Comparison of ENCODE assay signal across 8 mouse cellular contexts in the genomic region with DNA sequence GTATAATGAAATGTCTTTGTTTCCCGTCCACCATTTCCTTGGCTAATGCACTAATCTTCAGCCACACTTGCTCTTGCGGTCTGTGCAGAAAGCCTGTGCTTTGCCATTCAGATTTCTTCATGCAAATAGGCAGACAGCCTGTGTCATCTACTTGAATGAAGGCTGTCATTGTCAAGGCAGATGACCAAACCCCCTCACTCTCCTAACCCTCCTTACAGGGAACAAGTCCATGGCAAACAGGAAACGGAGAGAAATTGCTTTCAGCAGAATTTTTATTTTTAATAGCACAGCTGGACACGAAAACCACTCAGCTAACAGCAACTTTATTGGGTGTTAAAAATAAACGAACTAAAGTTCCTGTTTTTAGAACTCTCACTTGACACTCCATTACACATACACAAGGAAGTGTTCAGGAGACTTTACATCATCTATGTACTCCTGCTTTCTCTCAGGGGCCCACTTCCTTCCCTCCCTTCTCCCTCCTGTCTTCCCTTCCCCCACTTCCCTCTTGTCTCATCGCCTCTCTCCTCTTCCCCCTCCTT. TPM values are rescaled to one million over a fixed set of nuclear protein-coding genes. Genes with fewer than 3 reads are reported as not detected.
DNase-seq lines count a peak whose midpoint lies in the region; ATAC-seq and TF ChIP-seq lines count a peak whose summit lies in the region.

No protein-coding gene starts in this region.

- no peak overlapping the region for H3K4me2 ChIP-seq in hindbrain, embryonic 12.5 days (replicated peaks)
- no peak overlapping the region for H3K4me2 ChIP-seq in hindbrain, embryonic 16.5 days (ENCODE audit: low read length)
- H3K4me2 ChIP-seq in CH12.LX (ENCODE audit: insufficient read depth, low read depth, poor library complexity, severe bottlenecking) = peak overlapping the region; percentile 74
- no peak overlapping the region for H3K4me2 ChIP-seq in heart, embryonic 12.5 days

- dilution Hi-C loops in CH12.LX (cut with MboI; ENCODE audit: extremely low pct_ligation_motif_present, extremely low pct_unique_long_range_greater_than_20kb, low sequenced_read_pairs) = no loop called here

- no peak overlapping the region for H3K4me3 ChIP-seq in hindbrain, embryonic 12.5 days
- H3K4me3 ChIP-seq in hindbrain, embryonic 16.5 days (ENCODE audit: low read length) = no peak overlapping the region
- no peak overlapping the region for H3K4me3 ChIP-seq in CH12.LX (replicated peaks in 1 of 3; ENCODE audit: low read depth in 2 of 3, low read length in 2 of 3, poor library complexity in 1 of 3)
- H3K4me3 ChIP-seq in heart, embryonic 12.5 days = no peak overlapping the region
- H3K4me3 ChIP-seq in thymus, adult 2 months (ENCODE audit: control insufficient read depth, insufficient read depth, low read length) = no peak overlapping the region

- H3K27me3 ChIP-seq in hindbrain, embryonic 12.5 days = no peaks in the 10 kb centered on the region
- no peaks in the 10 kb centered on the region for H3K27me3 ChIP-seq in hindbrain, embryonic 16.5 days (replicated peaks; ENCODE audit: control insufficient read depth, insufficient read depth, low read length)
- H3K27me3 ChIP-seq in CH12.LX (replicated peaks) = no peaks in the 10 kb centered on the region
- no peaks in the 10 kb centered on the region for H3K27me3 ChIP-seq in heart, embryonic 12.5 days (replicated peaks)
- no peaks in the 10 kb centered on the region for H3K27me3 ChIP-seq in thymus, adult 2 months (ENCODE audit: control insufficient read depth, insufficient read depth, low read length)

- peak; percentile 56 for TF ChIP-seq POLR2A in CH12.LX (IDR thresholded peaks at IDR 0.05; ENCODE audit: low read depth, low read length)
- TF ChIP-seq POLR2A in thymus, adult 2 months (IDR thresholded peaks at IDR 0.05; ENCODE audit: control insufficient read depth, extremely low read depth, insufficient read depth, low read length, poor library complexity) = no peak

- H3K9me3 ChIP-seq in hindbrain, embryonic 12.5 days (replicated peaks) = no peaks in the 10 kb centered on the region
- H3K9me3 ChIP-seq in hindbrain, embryonic 16.5 days (ENCODE audit: control insufficient read depth, low read length) = no peaks in the 10 kb centered on the region
- H3K9me3 ChIP-seq in CH12.LX (replicated peaks; ENCODE audit: low read length) = no peaks in the 10 kb centered on the region
- H3K9me3 ChIP-seq in heart, embryonic 12.5 days (replicated peaks) = no peaks in the 10 kb centered on the region

- peak; percentile 98 for TF ChIP-seq EP300 in CH12.LX (IDR thresholded peaks at IDR 0.05; ENCODE audit: low read length)

- ATAC-seq in hindbrain, embryonic 12.5 days (ENCODE audit: low FRiP score) = 0 out of 2 replicates have a peak, but pooled peaks have one; percentile 34
- ATAC-seq in hindbrain, embryonic 16.5 days = no peak
- peak; percentile 37; the same call in 1 of the 2 replicates for ATAC-seq in heart, embryonic 12.5 days (ENCODE audit: insufficient number of reproducible peaks, low FRiP score)

- peak; percentile 98 for DNase-seq in CH12.LX (ENCODE audit: extremely low read depth)
- DNase-seq in lung, postnatal 10 days = peak; percentile 69
- DNase-seq in ovary, postnatal 36 days (ENCODE audit: low spot score) = no peak
- DNase-seq in thymus, adult 2 months = no peak
- no peak for DNase-seq in left cerebral cortex, postnatal 36 days (ENCODE audit: low spot score in 2 of 2)

- peaks cover 65% of the 10 kb centered on the region for H3K79me2 ChIP-seq in CH12.LX (replicated peaks; ENCODE audit: control insufficient read depth, extremely low read depth, insufficient read depth, poor library complexity, severe bottlenecking)

- no peak overlapping the region for H3K27ac ChIP-seq in hindbrain, embryonic 12.5 days
- no peak overlapping the region for H3K27ac ChIP-seq in hindbrain, embryonic 16.5 days (ENCODE audit: low read depth, low read length)
- H3K27ac ChIP-seq in CH12.LX (ENCODE audit: insufficient read depth, low read depth) = peak overlapping the region; percentile 100
- H3K27ac ChIP-seq in heart, embryonic 12.5 days (ENCODE audit: poor library complexity, severe bottlenecking) = peak overlapping the region; percentile 60
- H3K27ac ChIP-seq in thymus, adult 2 months (ENCODE audit: control insufficient read depth, insufficient read depth, low read length) = no peak overlapping the region

- in situ Hi-C loops in CH12.LX (cut with MboI; ENCODE audit: low pct_ligation_motif_present, low pct_unique_long_range_greater_than_20kb, low sequenced_read_pairs) = no loop called here

- WGBS in hindbrain, embryonic 12.5 days = 56% methylated on average over 6 of the region's 6 CpGs
- WGBS in hindbrain, embryonic 16.5 days = 50% methylated on average over 6 of the region's 6 CpGs
- 35% methylated on average over 6 of the region's 6 CpGs for WGBS in heart, embryonic 12.5 days
- 11% methylated on average over 6 of the region's 6 CpGs for WGBS in thymus, adult 2 months

- H3K9ac ChIP-seq in hindbrain, embryonic 12.5 days = no peak overlapping the region
- H3K9ac ChIP-seq in hindbrain, embryonic 16.5 days (ENCODE audit: low read depth, low read length) = no peak overlapping the region
- H3K9ac ChIP-seq in CH12.LX (ENCODE audit: insufficient read depth, low read depth) = peak overlapping the region; percentile 72; the same call in 1 of the 2 replicates
- no peak overlapping the region for H3K9ac ChIP-seq in heart, embryonic 12.5 days

- peaks cover 14% of the 10 kb centered on the region for H3K4me1 ChIP-seq in hindbrain, embryonic 12.5 days
- H3K4me1 ChIP-seq in hindbrain, embryonic 16.5 days (ENCODE audit: control insufficient read depth, insufficient read depth, low read depth, low read length) = no peaks in the 10 kb centered on the region
- peaks cover 34 to 92% of the 10 kb centered on the region in 2 experiments for H3K4me1 ChIP-seq in CH12.LX (ENCODE audit: control insufficient read depth in 1 of 2, insufficient read depth in 2 of 2)
- H3K4me1 ChIP-seq in heart, embryonic 12.5 days (replicated peaks) = peaks cover 44% of the 10 kb centered on the region
- peaks cover 31% of the 10 kb centered on the region for H3K4me1 ChIP-seq in thymus, adult 2 months (replicated peaks; ENCODE audit: control insufficient read depth, insufficient read depth, low read length)

- H3K36me3 ChIP-seq in hindbrain, embryonic 12.5 days = no peaks in the 10 kb centered on the region
- no peaks in the 10 kb centered on the region for H3K36me3 ChIP-seq in hindbrain, embryonic 16.5 days (ENCODE audit: control insufficient read depth, insufficient read depth, low read length)
- H3K36me3 ChIP-seq in CH12.LX (replicated peaks in 1 of 2; ENCODE audit: control insufficient read depth in 1 of 2, insufficient read depth in 1 of 2, low read length in 1 of 2) = peaks cover 21 to 70% of the 10 kb centered on the region in 2 experiments
- H3K36me3 ChIP-seq in heart, embryonic 12.5 days = peaks cover 10% of the 10 kb centered on the region
- H3K36me3 ChIP-seq in thymus, adult 2 months (ENCODE audit: control insufficient read depth, insufficient read depth, low read length) = no peaks in the 10 kb centered on the region

- intact Hi-C loops in left cerebral cortex, postnatal 36 days (cut with DNase I) = no loop called here

- no peak for TF ChIP-seq CTCF in CH12.LX (conservative IDR thresholded peaks at IDR 0.05 in 1 of 2, IDR thresholded peaks at IDR 0.05 in 1 of 2; ENCODE audit: low read depth in 2 of 2, low read length in 2 of 2)
- TF ChIP-seq CTCF in thymus, adult 2 months (IDR thresholded peaks at IDR 0.05; ENCODE audit: borderline replicate concordance, control insufficient read depth, extremely low read depth, insufficient read depth, low read length, poor library complexity) = no peak

- no peak; the same call in none of the 2 replicates for TF ChIP-seq RAD21 in CH12.LX (IDR thresholded peaks at IDR 0.05; ENCODE audit: low read depth, low read length)

TF ChIP-seq in CH12.LX, 34 proteins besides CTCF, POLR2A, EP300 and RAD21 (continues in another document):
- TF ChIP-seq BHLHE40 (IDR thresholded peaks at IDR 0.05; ENCODE audit: low read depth, low read length) = peak; percentile 96
- TF ChIP-seq NRF1 (IDR thresholded peaks at IDR 0.05; ENCODE audit: low read depth, low read length) = peak; percentile 42; the same call in 1 of the 2 replicates
- TF ChIP-seq ZC3H11A (IDR thresholded peaks at IDR 0.05; ENCODE audit: low read depth, low read length) = no peak
- TF ChIP-seq USF2 (conservative IDR thresholded peaks at IDR 0.05; ENCODE audit: low read depth, low read length) = no peak
- TF ChIP-seq JUN (IDR thresholded peaks at IDR 0.05; ENCODE audit: insufficient read depth, low read depth, low read length) = peak; percentile 93
- no peak; the same call in none of the 2 replicates for TF ChIP-seq MAFK (IDR thresholded peaks at IDR 0.05; ENCODE audit: insufficient replicate concordance, low read length)
- TF ChIP-seq TCF12 (IDR thresholded peaks at IDR 0.05; ENCODE audit: low read depth, low read length) = peak; percentile 96
- TF ChIP-seq ZKSCAN1 (IDR thresholded peaks at IDR 0.05; ENCODE audit: borderline replicate concordance, low read depth, low read length) = no peak
- TF ChIP-seq MXI1 (IDR thresholded peaks at IDR 0.05; ENCODE audit: low read depth, low read length) = peak; percentile 84
- TF ChIP-seq UBTF (IDR thresholded peaks at IDR 0.05; ENCODE audit: low read depth, low read length) = no peak
- peak; percentile 93 for TF ChIP-seq RCOR1 (conservative IDR thresholded peaks at IDR 0.05; ENCODE audit: low read depth, low read length)
- TF ChIP-seq KAT2A (IDR thresholded peaks at IDR 0.05; ENCODE audit: insufficient replicate concordance, low read length) = no peak
- TF ChIP-seq ETS1 (conservative IDR thresholded peaks at IDR 0.05; ENCODE audit: low read depth, low read length) = peak; percentile 99
- TF ChIP-seq MAX (IDR thresholded peaks at IDR 0.05; ENCODE audit: low read length) = peak; percentile 54
- TF ChIP-seq SIN3A (IDR thresholded peaks at IDR 0.05; ENCODE audit: low read length) = peak; percentile 97
- no peak; the same call in 1 of the 2 replicates for TF ChIP-seq CHD1 (IDR thresholded peaks at IDR 0.05; ENCODE audit: low read depth, low read length)
- peak; percentile 92 for TF ChIP-seq JUND (conservative IDR thresholded peaks at IDR 0.05; ENCODE audit: low read depth, low read length)
- peak; percentile 57; the same call in 1 of the 2 replicates for TF ChIP-seq E2F4 (IDR thresholded peaks at IDR 0.05; ENCODE audit: insufficient replicate concordance, low read depth, low read length)

RNA-seq across cellular contexts. Expression of gene St3gal6, which starts 22.2 kb away (rescaled TPM):
- 10.1 and 10.5 TPM in 2 replicates for polyA plus RNA-seq in hindbrain, embryonic 12.5 days (2016; fragmentation: Nextera tagmentation; extraction: Ambion mirVana)
- polyA plus RNA-seq in hindbrain, embryonic 16.5 days (2015; fragmentation: Nextera tagmentation; extraction: Ambion mirVana) = 17.7 TPM in 2 replicates
- 149 and 167 TPM in 2 replicates for total RNA-seq in CH12.LX (2012; rRNA removed)
- total RNA-seq in CH12.LX (2014; rRNA removed) = 225 and 240 TPM in 2 replicates
- polyA plus RNA-seq in CH12.LX (2012; ENCODE audit: insufficient read length, low read depth) = 391 and 420 TPM in 2 replicates
- 15.9 and 18.2 TPM in 2 replicates for polyA plus RNA-seq in heart, embryonic 12.5 days (2016; fragmentation: Nextera tagmentation; extraction: Ambion mirVana)
- 17.5 and 21.8 TPM in 2 replicates for polyA plus RNA-seq in thymus, adult 2 months (2012; rRNA removed)
- 10 to 100 TPM; 20.2 to 22.9 TPM for total RNA-seq in left cerebral cortex, postnatal 36 days (2021)

Comparison
In these comparisons a context has a peak if more than half of its experiments do, and no peak if none do; other contexts are left out.
1. H3K27ac ChIP-seq: peak in CH12.LX (single experiment) and heart, embryonic 12.5 days (single experiment); none in hindbrain, embryonic 12.5 days (single experiment), hindbrain, embryonic 16.5 days (single experiment) and thymus, adult 2 months (single experiment).
2. DNase-seq: peak in CH12.LX (single experiment) and lung, postnatal 10 days (single experiment); none in ovary, postnatal 36 days (single experiment), thymus, adult 2 months (single experiment) and left cerebral cortex, postnatal 36 days (0 of 2).
3. RNA of gene St3gal6, which starts 22.2 kb away (polyA plus RNA-seq): 391 to 420 TPM in CH12.LX; 17.5 to 21.8 TPM in thymus, adult 2 months, 15.9 to 18.2 TPM in heart, embryonic 12.5 days, 17.7 TPM in hindbrain, embryonic 16.5 days and 10.1 to 10.5 TPM in hindbrain, embryonic 12.5 days; every median in the first group is over 10 times any median in the second.